Mouse (Mus musculus) liver, embryonic 13.5 days (tissue): ENCODE results near the gene Msn. TPM values are rescaled to one million over a fixed set of nuclear protein-coding genes. Genes with fewer than 3 reads are reported as not detected.
"Not testable (repeated sequence)": the region's sequence is repeated elsewhere in the genome, so short reads cannot be mapped to it uniquely, and the experiment has no call there.

Source experiments
- ATAC-seq: fragments of 200-750 bp; cut with Nextera tagmentation; 2 replicates; pipeline ENCODE4 v1.8.0; 2017; ENCODE audit warnings: low read depth, mild to moderate bottlenecking, moderate number of reproducible peaks, moderate library complexity
- DNase-seq: peaks from one replicate; pipeline ENCODE4 v3.0.0; 2022
- H3K27ac ChIP-seq: fragments of 300-500 bp; sonication (generic); 2 replicates; pipeline ENCODE4 v1.5.1; 2015; ENCODE audit warnings: moderate library complexity, mild to moderate bottlenecking, inconsistent platforms
- H3K27me3 ChIP-seq: fragments of 300-500 bp; sonication (generic); 2 replicates; pipeline ENCODE4 v1.6.1; 2015; ENCODE audit warnings: mild to moderate bottlenecking, inconsistent platforms
- H3K36me3 ChIP-seq: fragments of 300-500 bp; sonication (generic); 2 replicates; pipeline ENCODE4 v1.6.1; 2015; ENCODE audit warnings: mild to moderate bottlenecking, inconsistent platforms
- H3K4me1 ChIP-seq: fragments of 300-500 bp; sonication (generic); replicated peaks from 2 replicates; pipeline ENCODE4 v1.6.1; 2015; ENCODE audit warnings: inconsistent platforms
- H3K4me2 ChIP-seq: fragments of 300-500 bp; sonication (generic); 2 replicates; pipeline ENCODE4 v1.6.1; 2015; ENCODE audit warnings: inconsistent platforms, mild to moderate bottlenecking, moderate library complexity
- H3K4me3 ChIP-seq: fragments of 300-500 bp; sonication (generic); replicated peaks from 2 replicates; pipeline ENCODE4 v1.5.1; 2015; ENCODE audit warnings: mild to moderate bottlenecking, inconsistent platforms
- H3K9ac ChIP-seq: fragments of 300-500 bp; sonication (generic); 2 replicates; pipeline ENCODE4 v1.6.1; 2015; ENCODE audit warnings: mild to moderate bottlenecking, inconsistent platforms
- H3K9me3 ChIP-seq: fragments of 300-500 bp; sonication (generic); replicated peaks from 2 replicates; pipeline ENCODE4 v1.6.1; 2016; ENCODE audit warnings: inconsistent platforms
- WGBS: fragments of 180-500 bp; shearing (Covaris S2); methylation state at CpG from one replicate; pipeline ENCODE4 v1.1.7; 2015; ENCODE audit not compliant: insufficient replicate concordance; 5-methylcytosine and 5-hydroxymethylcytosine counted together
- polyA plus RNA-seq: library from polyadenylated mRNA; unstranded; fragments of >200 nt; fragmentation: Nextera tagmentation; extraction: Ambion mirVana; gene quantifications from 2 replicates; pipeline ENCODE4 v1.2.1, GENCODE M21; 2015

Msn gene
- polyA plus RNA-seq, 1 experiment from 2014 or later = 47.6 TPM

GRCm38 (mm10) chrX:96148217-96148616 is 52.4 kb downstream of the Msn start:
- Histone ChIP-seq H3K4me1 (peaks cover 6% of the 10 kb centered on the region; the same call in 1 of the 2 replicates), H3K4me2 (no peak overlapping the region), H3K27ac (no peak overlapping the region), H3K27me3 (no peaks in the 10 kb centered on the region), H3K4me3 (no peak overlapping the region), H3K9me3 (no peaks in the 10 kb centered on the region), H3K36me3 (peaks cover 4% of the 10 kb centered on the region; the same call in 1 of the 2 replicates), H3K9ac (no peak overlapping the region)
- DNase-seq (no peak), ATAC-seq (no peak)
- 33% methylated on average over 2 of the region's 2 CpGs for WGBS

GRCm38 (mm10) chrX:96153362-96153761 is 57.5 kb downstream of the Msn start:
- Histone ChIP-seq H3K4me3 (no peak overlapping the region), H3K36me3 (peaks cover 8% of the 10 kb centered on the region; the same call in 1 of the 2 replicates), H3K9me3 (no peaks in the 10 kb centered on the region), H3K27ac (no peak overlapping the region), H3K4me2 (no peak overlapping the region), H3K4me1 (no peaks in the 10 kb centered on the region), H3K9ac (no peak overlapping the region), H3K27me3 (no peaks in the 10 kb centered on the region)
- DNase-seq (no peak), ATAC-seq (no peak)
- WGBS = 73% methylated on average over 3 of the region's 3 CpGs

- no peak overlapping the region for H3K4me2 ChIP-seq
- peaks cover 4% of the 10 kb centered on the region; the same call in 1 of the 2 replicates for H3K36me3 ChIP-seq
- no peaks in the 10 kb centered on the region for H3K4me1 ChIP-seq
- H3K9me3 ChIP-seq = no peaks in the 10 kb centered on the region
- H3K4me3 ChIP-seq = no peak overlapping the region
- ATAC-seq (no peak), DNase-seq (no peak)
- 74% methylated on average over 3 of the region's 3 CpGs for WGBS
- H3K9ac ChIP-seq = no peak overlapping the region
- H3K27ac ChIP-seq = no peak overlapping the region
- H3K27me3 ChIP-seq = no peaks in the 10 kb centered on the region
Observed at GRCm38 (mm10) chrX:96157936-96158335, 62.1 kb downstream of the Msn start.

- DNase-seq (no peak), ATAC-seq (no peak)
- peaks cover 29% of the 10 kb centered on the region for H3K36me3 ChIP-seq
Observed at GRCm38 (mm10) chrX:96162571-96162970, 66.7 kb downstream of the Msn start.

GRCm38 (mm10) chrX:96171645-96172388 is 76.0 kb downstream of the Msn start:
- 66% methylated on average over 2 of the region's 2 CpGs for WGBS

More at GRCm38 (mm10) chrX:96162571-96162970, 66.7 kb downstream of the Msn start:
- no peak overlapping the region for H3K4me2 ChIP-seq
- H3K27ac ChIP-seq = no peak overlapping the region
- H3K27me3 ChIP-seq = no peaks in the 10 kb centered on the region
- 78% methylated on average over 2 of the region's 2 CpGs for WGBS
- H3K4me3 ChIP-seq = no peak overlapping the region
- H3K9me3 ChIP-seq = no peaks in the 10 kb centered on the region
- H3K4me1 ChIP-seq = no peaks in the 10 kb centered on the region
- no peak overlapping the region for H3K9ac ChIP-seq

GRCm38 (mm10) chrX:96178437-96178836 is 82.6 kb downstream of the Msn start:
- no peaks in the 10 kb centered on the region for H3K27me3 ChIP-seq
- no peaks in the 10 kb centered on the region for H3K9me3 ChIP-seq
- no peak overlapping the region for H3K27ac ChIP-seq
- WGBS = 13% methylated on average over 1 of the region's 1 CpGs
- no peaks in the 10 kb centered on the region for H3K4me1 ChIP-seq
- H3K4me2 ChIP-seq = no peak overlapping the region
- DNase-seq (peak; percentile 5), ATAC-seq (no peak)
- no peak overlapping the region for H3K4me3 ChIP-seq
- H3K36me3 ChIP-seq = no peaks in the 10 kb centered on the region
- H3K9ac ChIP-seq = no peak overlapping the region

More at GRCm38 (mm10) chrX:96171645-96172388, 76.0 kb downstream of the Msn start:
- Histone ChIP-seq H3K27me3 (no peaks in the 10 kb centered on the region), H3K4me2 (no peak overlapping the region), H3K4me3 (no peak overlapping the region), H3K9me3 (no peaks in the 10 kb centered on the region), H3K36me3 (peaks cover under 1% of the 10 kb centered on the region), H3K9ac (no peak overlapping the region), H3K4me1 (no peaks in the 10 kb centered on the region), H3K27ac (no peak overlapping the region)
- ATAC-seq = no peak
- no peak for DNase-seq

- H3K27ac ChIP-seq = no peak overlapping the region
- no peaks in the 10 kb centered on the region for H3K27me3 ChIP-seq
- H3K4me1 ChIP-seq = no peaks in the 10 kb centered on the region
- no peak overlapping the region for H3K4me3 ChIP-seq
- no peak overlapping the region for H3K9ac ChIP-seq
- no peak for DNase-seq
- no peaks in the 10 kb centered on the region for H3K36me3 ChIP-seq
- no peak for ATAC-seq
- no peaks in the 10 kb centered on the region for H3K9me3 ChIP-seq
- WGBS = 62% methylated on average over 5 of the region's 5 CpGs
- H3K4me2 ChIP-seq = no peak overlapping the region
Observed at GRCm38 (mm10) chrX:96184100-96184732, 88.4 kb downstream of the Msn start.

- not testable (repeated sequence) for H3K36me3 ChIP-seq, H3K4me2 ChIP-seq, DNase-seq, H3K27me3 ChIP-seq, H3K27ac ChIP-seq, ATAC-seq, H3K9me3 ChIP-seq, H3K4me3 ChIP-seq, H3K4me1 ChIP-seq, H3K9ac ChIP-seq
- 68% methylated on average over 3 of the region's 3 CpGs for WGBS
Observed at GRCm38 (mm10) chrX:96205143-96205542, 109.3 kb downstream of the Msn start.

GRCm38 (mm10) chrX:96206872-96207271 is 111.0 kb downstream of the Msn start:
- no peak overlapping the region for H3K4me2 ChIP-seq
- no peak overlapping the region for H3K9ac ChIP-seq
- WGBS = 31% methylated on average over 1 of the region's 1 CpGs
- no peak overlapping the region for H3K4me3 ChIP-seq
- no peaks in the 10 kb centered on the region for H3K36me3 ChIP-seq
- no peak for DNase-seq
- no peak overlapping the region for H3K27ac ChIP-seq
- ATAC-seq = no peak
- no peaks in the 10 kb centered on the region for H3K4me1 ChIP-seq
- no peaks in the 10 kb centered on the region for H3K9me3 ChIP-seq
- no peaks in the 10 kb centered on the region for H3K27me3 ChIP-seq

- Histone ChIP-seq H3K27ac (no peak overlapping the region), H3K36me3 (no peaks in the 10 kb centered on the region), H3K9ac (no peak overlapping the region), H3K4me3 (no peak overlapping the region), H3K9me3 (no peaks in the 10 kb centered on the region), H3K27me3 (no peaks in the 10 kb centered on the region), H3K4me2 (no peak overlapping the region), H3K4me1 (no peaks in the 10 kb centered on the region)
- ATAC-seq = no peak
- 21% methylated on average over 1 of the region's 1 CpGs for WGBS
- no peak for DNase-seq
Observed at GRCm38 (mm10) chrX:96218088-96218487, 122.2 kb downstream of the Msn start.
